Mouse (Mus musculus) heart, postnatal 4 days (tissue): ENCODE measurements around the gene Chmp4b. TPM values are rescaled to one million over a fixed set of nuclear protein-coding genes. Genes with fewer than 3 reads are reported as not detected.
A peak's percentile ranks its signal among the peaks of the same experiment; 100 is the strongest.

Experiments used
- DNase-seq: peaks from one replicate; pipeline ENCODE4 v3.0.0; 2021
- total RNA-seq, 2 experiments: library from RNA; stranded (reverse); gene quantifications; 2 replicates each; pipeline ENCODE4 v1.2.3; 2021

Gene Chmp4b
- 100 to 1,000 TPM; 133 to 134 TPM for total RNA-seq

- DNase-seq, result no peak
Observed at GRCm38 (mm10) chr2:154651363-154651762, at the start of gene Chmp4b. Gene Chmp4b, plus strand, starts transcription at chr2:154651705.

GRCm38 (mm10) chr2:154603007-154603637, 48.4 kb upstream of the Chmp4b start:
- no peak for DNase-seq

GRCm38 (mm10) chr2:154603638-154604153, 47.8 kb upstream of the Chmp4b start, which contains the start of gene Pxmp4:
Gene Pxmp4, minus strand, starts transcription at chr2:154603708.
- peak; percentile 99 for DNase-seq

GRCm38 (mm10) chr2:154604156-154604555, 47.3 kb upstream of the Chmp4b start:
- no peak for DNase-seq

GRCm38 (mm10) chr2:154606965-154607364, 44.5 kb upstream of the Chmp4b start:
- no peak for DNase-seq

- DNase-seq, result no peak
Observed at GRCm38 (mm10) chr2:154609050-154609767, 42.3 kb upstream of the Chmp4b start.

GRCm38 (mm10) chr2:154613118-154614115, 38.1 kb upstream of the Chmp4b start, which contains the start of the genes Zfp341 and 4930519P11Rik:
Gene Zfp341, plus strand, starts transcription at chr2:154613297.
Gene 4930519P11Rik, minus strand, starts transcription at chr2:154613437.
- peak; percentile 93 for DNase-seq

GRCm38 (mm10) chr2:154614841-154615576, 36.5 kb upstream of the Chmp4b start:
- peak; percentile 18 for DNase-seq

GRCm38 (mm10) chr2:154615674-154616073, 35.8 kb upstream of the Chmp4b start:
- DNase-seq, result no peak

GRCm38 (mm10) chr2:154617061-154617460, 34.4 kb upstream of the Chmp4b start:
- DNase-seq, result no peak

- DNase-seq, result no peak
Observed at GRCm38 (mm10) chr2:154621684-154622083, 29.8 kb upstream of the Chmp4b start.

- DNase-seq, result no peak
Observed at GRCm38 (mm10) chr2:154624137-154624536, 27.4 kb upstream of the Chmp4b start.

- no peak for DNase-seq
Observed at GRCm38 (mm10) chr2:154630531-154630930, 21.0 kb upstream of the Chmp4b start.

GRCm38 (mm10) chr2:154632203-154632780, 19.2 kb upstream of the Chmp4b start:
- no peak for DNase-seq

GRCm38 (mm10) chr2:154633039-154633742, 18.3 kb upstream of the Chmp4b start:
- DNase-seq, result no peak

GRCm38 (mm10) chr2:154633876-154634644, 17.4 kb upstream of the Chmp4b start:
- DNase-seq, result no peak

- no peak for DNase-seq
Observed at GRCm38 (mm10) chr2:154635826-154636225, 15.7 kb upstream of the Chmp4b start.

- DNase-seq, result no peak
Observed at GRCm38 (mm10) chr2:154638521-154638920, 13.0 kb upstream of the Chmp4b start.

- DNase-seq, result no peak
Observed at GRCm38 (mm10) chr2:154639115-154639514, 12.4 kb upstream of the Chmp4b start.

GRCm38 (mm10) chr2:154641176-154641575, 10.3 kb upstream of the Chmp4b start:
- no peak for DNase-seq
